Mouse (Mus musculus) heart, adult 2 months (tissue): ENCODE measurements at regions not wholly inside any gene's neighbourhood (a gene's known extent, or its start where the extent isn't known, plus 50 kb on each side); places are given as distances from the start of the nearest gene placed in this dataset.

ENCODE experiments used
- DNase-seq, 2 experiments: peaks; one replicate each; pipeline ENCODE4 v3.0.0; 2021
- H3K27ac ChIP-seq: fragments of 200-600 bp; 2 replicates; pipeline ENCODE4 v1.8.1; 2022
- H3K27me3 ChIP-seq: fragments of 200-500 bp; 2 replicates; pipeline ENCODE4 v1.6.1; 2012; ENCODE audit warnings: mild to moderate bottlenecking, low read length, inconsistent platforms, mixed read lengths; ENCODE audit not compliant: control insufficient read depth, insufficient read depth
- H3K36me3 ChIP-seq: fragments of 200-500 bp; 2 replicates; pipeline ENCODE4 v1.6.1; 2012; ENCODE audit warnings: low read length, inconsistent platforms; ENCODE audit not compliant: control insufficient read depth, insufficient read depth
- H3K4me1 ChIP-seq: fragments of 200-500 bp; 2 replicates; pipeline ENCODE4 v1.6.1; 2011; ENCODE audit warnings: low read length; ENCODE audit not compliant: control insufficient read depth, insufficient read depth
- H3K4me3 ChIP-seq: fragments of 200-600 bp; 2 replicates; pipeline ENCODE4 v1.8.1; 2022
- H3K79me2 ChIP-seq: fragments of 200-500 bp; replicated peaks from 2 replicates; pipeline ENCODE4 v1.6.1; 2012; ENCODE audit warnings: mild to moderate bottlenecking, inconsistent platforms, low read length, moderate library complexity, mixed read lengths; ENCODE audit not compliant: control insufficient read depth, insufficient read depth
- H3K9ac ChIP-seq: fragments of 200-500 bp; 2 replicates; pipeline ENCODE4 v1.6.1; 2012; ENCODE audit warnings: low read depth, mild to moderate bottlenecking, control low read depth, inconsistent platforms, low read length, mixed read lengths
- CTCF ChIP-seq: fragments of 200-600 bp; IDR thresholded peaks from 2 replicates; pipeline ENCODE4 v1.8.1; 2022; ENCODE audit warnings: antibody characterized with exemption, mild to moderate bottlenecking, moderate library complexity
- EP300 ChIP-seq: fragments of 200-500 bp; IDR thresholded peaks from 2 replicates; pipeline ENCODE4 v1.6.1; 2011; ENCODE audit warnings: low read depth, low read length, control low read depth; ENCODE audit not compliant: insufficient read depth
- POLR2A ChIP-seq: fragments of 200-500 bp; IDR thresholded peaks from 2 replicates; pipeline ENCODE4 v1.6.1; 2011; ENCODE audit warnings: mild to moderate bottlenecking, low read depth, low read length, control low read depth; ENCODE audit not compliant: insufficient read depth
- WGBS: fragments of 180-500 bp; shearing (Covaris S2); methylation state at CpG from one replicate; pipeline ENCODE4 v1.1.7; 2018; 5-methylcytosine and 5-hydroxymethylcytosine counted together
- intact Hi-C: fragments of 180-260 bp; cut with DNase I; formaldehyde crosslinking; loops from one replicate; pipeline ENCODE4 v1.15.1; 2025

GRCm38 (mm10) chr16:39695855-39696254 is 288.3 kb upstream of the Lsamp start:
- WGBS, result 60% methylated on average over 1 of the region's 1 CpGs
- H3K27ac ChIP-seq, result peak overlapping the region; percentile 52
- no peaks in the 10 kb centered on the region; the same call in 1 of the 2 replicates for H3K36me3 ChIP-seq
- no peaks in the 10 kb centered on the region; the same call in 1 of the 2 replicates for H3K4me1 ChIP-seq
- H3K27me3 ChIP-seq, result no peaks in the 10 kb centered on the region
- peak in 1 of 2 experiments; percentile 14 for DNase-seq
- intact Hi-C loops, result no loop called here
- no peak overlapping the region for H3K9ac ChIP-seq
- TF ChIP-seq POLR2A (no peak), EP300 (no peak), CTCF (no peak)
- H3K4me3 ChIP-seq, result no peak overlapping the region
- no peaks in the 10 kb centered on the region for H3K79me2 ChIP-seq

GRCm38 (mm10) chr16:39699201-39699600 is 285.0 kb upstream of the Lsamp start:
- Histone ChIP-seq H3K4me3 (no peak overlapping the region), H3K79me2 (no peaks in the 10 kb centered on the region), H3K27ac (no peak overlapping the region), H3K4me1 (no peaks in the 10 kb centered on the region), H3K27me3 (no peaks in the 10 kb centered on the region), H3K9ac (no peak overlapping the region), H3K36me3 (no peaks in the 10 kb centered on the region; the same call in 1 of the 2 replicates)
- no peak for TF ChIP-seq CTCF
- TF ChIP-seq POLR2A, result no peak
- TF ChIP-seq EP300, result no peak
- intact Hi-C loops, result no loop called here
- 66% methylated on average over 1 of the region's 1 CpGs for WGBS
- DNase-seq, result no peak

- H3K9ac ChIP-seq, result no peak overlapping the region
- DNase-seq, result peak in 1 of 2 experiments; percentile 10
- no peaks in the 10 kb centered on the region for H3K27me3 ChIP-seq
- no peaks in the 10 kb centered on the region for H3K79me2 ChIP-seq
- H3K4me1 ChIP-seq, result no peaks in the 10 kb centered on the region
- WGBS, result 37% methylated on average over 3 of the region's 3 CpGs
- no peak overlapping the region for H3K4me3 ChIP-seq
- H3K36me3 ChIP-seq, result no peaks in the 10 kb centered on the region
- intact Hi-C loops, result no loop called here
- TF ChIP-seq CTCF, result no peak
- TF ChIP-seq EP300, result no peak
- no peak for TF ChIP-seq POLR2A
- no peak overlapping the region for H3K27ac ChIP-seq
These were observed 278.0 kb upstream of the Lsamp start for GRCm38 (mm10) chr16:39706131-39706530.

GRCm38 (mm10) chr16:39709387-39710039 is 274.6 kb upstream of the Lsamp start:
- Histone ChIP-seq H3K4me1 (no peaks in the 10 kb centered on the region), H3K36me3 (no peaks in the 10 kb centered on the region), H3K9ac (no peak overlapping the region), H3K79me2 (no peaks in the 10 kb centered on the region), H3K27ac (no peak overlapping the region), H3K27me3 (no peaks in the 10 kb centered on the region), H3K4me3 (no peak overlapping the region)
- intact Hi-C loops, result no loop called here
- 77% methylated on average over 10 of the region's 10 CpGs for WGBS
- no peak for TF ChIP-seq POLR2A
- no peak for TF ChIP-seq CTCF
- TF ChIP-seq EP300, result no peak
- DNase-seq, result no peak

- Histone ChIP-seq H3K27me3 (no peaks in the 10 kb centered on the region), H3K27ac (peak overlapping the region; percentile 45), H3K79me2 (no peaks in the 10 kb centered on the region), H3K4me1 (peaks cover 2% of the 10 kb centered on the region; the same call in 1 of the 2 replicates), H3K4me3 (no peak overlapping the region), H3K36me3 (no peaks in the 10 kb centered on the region), H3K9ac (no peak overlapping the region)
- TF ChIP-seq EP300 (0 out of 2 replicates have a peak, but pooled peaks have one; percentile 18), CTCF (no peak), POLR2A (no peak)
- intact Hi-C loops, result loop anchor here (5.0 kb wide), 1 partner anchor 35 kb away; no protein-coding TSS in a partner anchor
- peak; percentile 15 to 42 for DNase-seq
- WGBS, result 47% methylated on average over 4 of the region's 4 CpGs
These were observed 256.6 kb upstream of the Lsamp start for GRCm38 (mm10) chr16:39727586-39727985.

- WGBS, result 75% methylated on average over 5 of the region's 5 CpGs
- no peaks in the 10 kb centered on the region for H3K27me3 ChIP-seq
- no peaks in the 10 kb centered on the region for H3K4me1 ChIP-seq
- no peaks in the 10 kb centered on the region for H3K79me2 ChIP-seq
- no peak overlapping the region for H3K9ac ChIP-seq
- H3K36me3 ChIP-seq, result no peaks in the 10 kb centered on the region
- H3K4me3 ChIP-seq, result no peak overlapping the region
- DNase-seq, result no peak
- intact Hi-C loops, result no loop called here
- H3K27ac ChIP-seq, result no peak overlapping the region
- TF ChIP-seq CTCF, result no peak
- no peak for TF ChIP-seq EP300
- no peak for TF ChIP-seq POLR2A
These were observed 238.0 kb upstream of the Lsamp start for GRCm38 (mm10) chr16:39746041-39746736.
